Mouse (Mus musculus) neural tube, embryonic 10.5 days (tissue): ENCODE data around the gene Ntmt1.

Experiments
- DNase-seq: peaks from one replicate; pipeline ENCODE4 v3.0.0-alpha.2; 2017; ENCODE audit warnings: low spot score; ENCODE audit errors: extremely low spot score

Gene Ntmt1

DNA sequence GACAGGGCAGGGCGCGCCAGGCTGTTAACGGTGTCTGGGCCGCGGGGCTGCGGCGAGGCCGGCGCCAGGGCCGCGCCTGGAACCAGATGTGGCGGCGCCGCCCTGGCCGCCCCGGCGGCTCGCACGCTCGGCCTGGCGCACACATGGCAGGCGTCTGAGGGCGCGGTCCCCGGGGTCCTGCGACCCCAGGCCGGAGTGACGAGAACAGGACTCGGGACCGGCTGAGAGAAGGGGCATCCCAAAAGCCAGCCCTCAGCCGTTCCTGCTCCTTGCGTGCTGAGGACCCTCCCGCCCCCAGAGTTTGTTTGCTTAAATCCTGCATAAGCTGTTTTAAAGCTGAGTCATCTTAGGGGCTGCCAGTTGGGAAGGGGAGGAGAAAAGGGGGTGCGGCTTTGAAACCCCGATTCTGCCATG is 57.3 kb downstream of the Ntmt1 start:
- DNase-seq: peak; percentile 53

DNA sequence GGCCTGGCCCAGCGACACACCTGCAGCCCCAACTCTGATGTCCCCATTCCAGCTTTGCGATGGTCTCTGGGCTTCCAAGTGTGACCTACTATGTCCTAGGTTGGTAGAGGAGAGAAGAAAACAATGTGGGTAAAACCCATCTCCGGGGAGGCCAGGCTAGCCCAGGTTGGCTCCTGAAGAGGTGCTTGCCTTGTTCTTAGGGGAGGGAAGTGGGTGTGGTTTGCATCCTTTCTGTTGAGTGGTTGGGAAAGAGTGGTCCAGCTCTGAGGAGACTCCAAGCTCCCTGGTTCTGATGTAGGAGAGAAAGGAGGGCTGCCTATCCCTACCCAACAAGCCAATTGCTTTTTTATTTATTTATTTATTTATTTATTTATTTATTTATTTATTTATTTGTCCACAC is 57.8 kb downstream of the Ntmt1 start:
- no peak for DNase-seq

GRCm38 (mm10) chr2:30870863-30871262 is 63.2 kb downstream of the Ntmt1 start:
- DNase-seq: no peak
